13 mouse cellular contexts compared by ENCODE assay signal in genomic region chr1:180980464-180980863, GRCm38 (mm10). TPM values are rescaled to one million over a fixed set of nuclear protein-coding genes. Genes with fewer than 3 reads are reported as not detected.
DNase-seq lines count a peak whose midpoint lies in the region; ATAC-seq and TF ChIP-seq lines count a peak whose summit lies in the region.
"Had no signal": no experiment of that assay in that cellular context is flagged by ENCODE, and none has a peak within 500 bp of the region (broad histone marks: within the 10 kb centered on the region; RNA-seq: fewer than 3 reads in every experiment).

No protein-coding gene starts in this region.

- TF ChIP-seq POLR2A in kidney, adult 2 months (IDR thresholded peaks at IDR 0.05; ENCODE audit: low read depth, low read length) = no peak

- in situ Hi-C loops in ES-E14 (cut with MboI; ENCODE audit: low sequenced_read_pairs in 2 of 2, unreplicated experiment in 2 of 2) = no loop called here

- H3K9ac ChIP-seq in ES-E14 (ENCODE audit: insufficient read depth, low read depth, low read length, poor library complexity, severe bottlenecking) = peak overlapping the region; percentile 27; the same call in 1 of the 2 replicates
- H3K9ac ChIP-seq in liver, embryonic 13.5 days = no peak overlapping the region
- H3K9ac ChIP-seq: forebrain, postnatal 0 days had no signal

- no peaks in the 10 kb centered on the region for H3K36me3 ChIP-seq in kidney, adult 2 months (ENCODE audit: control insufficient read depth, insufficient read depth, low read length)
- H3K36me3 ChIP-seq in ES-E14 (ENCODE audit: control insufficient read depth, insufficient read depth, low read length, poor library complexity, severe bottlenecking) = no peaks in the 10 kb centered on the region
- no peaks in the 10 kb centered on the region for H3K36me3 ChIP-seq in liver, embryonic 13.5 days
- H3K36me3 ChIP-seq: embryonic facial prominence, embryonic 10.5 days had no signal

- no peak overlapping the region for H3K27ac ChIP-seq in kidney, adult 2 months (ENCODE audit: insufficient read depth, low read depth, low read length)
- peak overlapping the region; percentile 75; the same call in 1 of the 2 replicates for H3K27ac ChIP-seq in ES-E14 (ENCODE audit: insufficient read depth, low read depth, low read length, poor library complexity, severe bottlenecking)
- H3K27ac ChIP-seq in liver, embryonic 13.5 days = peak overlapping the region; percentile 34; the same call in 1 of the 2 replicates
- H3K27ac ChIP-seq: embryonic facial prominence, embryonic 10.5 days had no signal

- no peaks in the 10 kb centered on the region for H3K9me3 ChIP-seq in ES-E14 (ENCODE audit: control insufficient read depth, insufficient read depth, low read depth, low read length)
- H3K9me3 ChIP-seq in liver, embryonic 13.5 days (replicated peaks) = no peaks in the 10 kb centered on the region
- H3K9me3 ChIP-seq: embryonic facial prominence, embryonic 10.5 days had no signal

- H3K4me1 ChIP-seq in kidney, adult 2 months (ENCODE audit: control insufficient read depth, insufficient read depth, low read length) = no peaks in the 10 kb centered on the region
- peaks cover 0 to 19% of the 10 kb centered on the region in 2 experiments; a peak in 1 of 4 replicates for H3K4me1 ChIP-seq in ES-E14 (ENCODE audit: control insufficient read depth in 2 of 2, insufficient read depth in 2 of 2, low read length in 2 of 2, poor library complexity in 1 of 2)
- peaks cover 19% of the 10 kb centered on the region for H3K4me1 ChIP-seq in liver, embryonic 13.5 days (replicated peaks)
- H3K4me1 ChIP-seq: embryonic facial prominence, embryonic 10.5 days had no signal

- H3K4me2 ChIP-seq in liver, embryonic 13.5 days = no peak overlapping the region

- 81% methylated on average over 2 of the region's 2 CpGs for WGBS in kidney, adult 2 months
- WGBS in liver, embryonic 13.5 days (ENCODE audit: insufficient replicate concordance) = 51% methylated on average over 2 of the region's 2 CpGs

- no peaks in the 10 kb centered on the region for H3K27me3 ChIP-seq in kidney, adult 2 months (replicated peaks; ENCODE audit: control insufficient read depth, insufficient read depth, low read length)
- peaks cover 8% of the 10 kb centered on the region for H3K27me3 ChIP-seq in liver, embryonic 13.5 days

- peak; percentile 34; the same call in 1 of the 2 replicates for TF ChIP-seq CTCF in kidney, adult 2 months (conservative IDR thresholded peaks at IDR 0.05; ENCODE audit: insufficient read depth, insufficient read length, low read depth, low read length)

- peak; percentile 27; the same call in 1 of the 2 replicates for ATAC-seq in liver, embryonic 13.5 days (ENCODE audit: low read depth)
- ATAC-seq: forebrain, postnatal 0 days; midbrain, embryonic 16.5 days had no signal

- DNase-seq in kidney, adult 2 months = no peak
- no peak for DNase-seq in kidney, postnatal 14 days
- DNase-seq in A20 (ENCODE audit: low read depth, low spot score) (peak; percentile 48), ES-E14 (ENCODE audit: low read depth, low spot score) (peak; percentile 57)
- peak; percentile 54 for DNase-seq in liver, embryonic 13.5 days
- no peak for DNase-seq in right cerebral cortex, postnatal 36 days (ENCODE audit: low spot score in 2 of 2)
- DNase-seq in layer of hippocampus, adult 11-12 months (ENCODE audit: low spot score) = no peak
- no peak for DNase-seq in spleen, adult 18-20 months
- DNase-seq: forebrain, postnatal 0 days; kidney, adult 9 months; left cerebral cortex, postnatal 4 days had no signal

- H3K4me3 ChIP-seq in kidney, adult 2 months (ENCODE audit: insufficient read depth, low read depth, low read length) = no peak overlapping the region
- no peak overlapping the region for H3K4me3 ChIP-seq in ES-E14 (ENCODE audit: insufficient read depth in 1 of 2, low read depth in 1 of 2, low read length in 2 of 2, poor library complexity in 1 of 2, severe bottlenecking in 1 of 2)
- no peak overlapping the region for H3K4me3 ChIP-seq in liver, embryonic 13.5 days (replicated peaks)
- H3K4me3 ChIP-seq: embryonic facial prominence, embryonic 10.5 days had no signal

TF ChIP-seq in ES-E14, 5 proteins besides CTCF, POLR2A, EP300 and RAD21:
- TF ChIP-seq MAFK (IDR thresholded peaks at IDR 0.05; ENCODE audit: insufficient read depth, low read depth, low read length) (no peak), HCFC1 (IDR thresholded peaks at IDR 0.05; ENCODE audit: borderline replicate concordance, insufficient read depth, low read length) (no peak), ZC3H11A (IDR thresholded peaks at IDR 0.05; ENCODE audit: borderline replicate concordance, low read depth, low read length) (no peak), CHD2 (IDR thresholded peaks at IDR 0.05; ENCODE audit: low read depth, low read length) (no peak), ZNF384 (IDR thresholded peaks at IDR 0.05; ENCODE audit: low read depth, low read length) (no peak)

RNA-seq across cellular contexts. Expression of gene Tmem63a, which starts 38.3 kb away (rescaled TPM):
- polyA plus RNA-seq in kidney, adult 2 months (2012; rRNA removed) = 26.7 and 28.7 TPM in 2 replicates
- 14.7 and 30.5 TPM in 2 replicates for total RNA-seq in ES-E14 (2012; rRNA removed)
- 5.2 and 7.5 TPM in 2 replicates for polyA plus RNA-seq in liver, embryonic 13.5 days (2015; fragmentation: Nextera tagmentation; extraction: Ambion mirVana)

RNA-seq across cellular contexts. Expression of gene Ephx1, which starts 40.2 kb away (rescaled TPM):
- 69.9 and 73.3 TPM in 2 replicates for polyA plus RNA-seq in kidney, adult 2 months (2012; rRNA removed)
- 12.5 and 35.9 TPM in 2 replicates for total RNA-seq in ES-E14 (2012; rRNA removed)
- 3.5 and 3.7 TPM in 2 replicates for polyA plus RNA-seq in liver, embryonic 13.5 days (2015; fragmentation: Nextera tagmentation; extraction: Ambion mirVana)

RNA-seq across cellular contexts. Expression of gene Lefty1, which starts 45.6 kb away (rescaled TPM):
- 2.9 and 3.8 TPM in 2 replicates for polyA plus RNA-seq in kidney, adult 2 months (2012; rRNA removed)
- 281 and 714 TPM in 2 replicates for total RNA-seq in ES-E14 (2012; rRNA removed)
- polyA plus RNA-seq in liver, embryonic 13.5 days (2015; fragmentation: Nextera tagmentation; extraction: Ambion mirVana) = 6.0 and 6.5 TPM in 2 replicates
- total RNA-seq: forebrain, postnatal 0 days had no signal
- polyA plus RNA-seq: midbrain, embryonic 16.5 days had no signal

Comparison
In these comparisons a context has a peak if more than half of its experiments do, and no peak if none do; other contexts are left out.
1. DNase-seq: peak in A20 (single experiment), ES-E14 (single experiment) and liver, embryonic 13.5 days (single experiment); none in kidney, adult 2 months (single experiment), kidney, postnatal 14 days (single experiment), right cerebral cortex, postnatal 36 days (0 of 2), layer of hippocampus, adult 11-12 months (single experiment) and spleen, adult 18-20 months (0 of 2).
2. RNA of gene Ephx1, which starts 40.2 kb away (polyA plus RNA-seq): 69.9 to 73.3 TPM in kidney, adult 2 months; 3.5 to 3.7 TPM in liver, embryonic 13.5 days; every median in the first group is over 10 times any median in the second.